Mouse (Mus musculus) kidney, adult 9 months (tissue): ENCODE data around the gene Zbtb20.
A peak's percentile ranks its signal among the peaks of the same experiment; 100 is the strongest.

ENCODE experiments used
- DNase-seq: peaks from one replicate; pipeline ENCODE4 v3.0.0; 2022

Gene Zbtb20

GRCm38 (mm10) chr16:43575066-43575465 is 699.4 kb downstream of the Zbtb20 start:
- no peak for DNase-seq

- DNase-seq, result no peak
Measured at GRCm38 (mm10) chr16:43575507-43575906, 699.8 kb downstream of the Zbtb20 start.

- DNase-seq, result peak; percentile 60
Measured at GRCm38 (mm10) chr16:43577399-43577798, 701.7 kb downstream of the Zbtb20 start.

GRCm38 (mm10) chr16:43578351-43578750 is 702.7 kb downstream of the Zbtb20 start:
- no peak for DNase-seq

- peak; percentile 92 for DNase-seq
Measured at GRCm38 (mm10) chr16:43579111-43579510, 703.4 kb downstream of the Zbtb20 start.

GRCm38 (mm10) chr16:43580321-43580822 is 704.7 kb downstream of the Zbtb20 start:
- DNase-seq, result no peak

- no peak for DNase-seq
Measured at GRCm38 (mm10) chr16:43581551-43581950, 705.9 kb downstream of the Zbtb20 start.

- no peak for DNase-seq
Measured at GRCm38 (mm10) chr16:43586859-43587429, 711.3 kb downstream of the Zbtb20 start.

- no peak for DNase-seq
Measured at GRCm38 (mm10) chr16:43590704-43591493, 715.2 kb downstream of the Zbtb20 start.

- DNase-seq, result no peak
Measured at GRCm38 (mm10) chr16:43592062-43592461, 716.4 kb downstream of the Zbtb20 start.

GRCm38 (mm10) chr16:43592801-43593200 is 717.1 kb downstream of the Zbtb20 start:
- no peak for DNase-seq

- no peak for DNase-seq
Measured at GRCm38 (mm10) chr16:43597375-43598060, 721.8 kb downstream of the Zbtb20 start.

GRCm38 (mm10) chr16:43599707-43600106 is 724.0 kb downstream of the Zbtb20 start:
- DNase-seq, result no peak

- no peak for DNase-seq
Measured at GRCm38 (mm10) chr16:43602573-43602972, 726.9 kb downstream of the Zbtb20 start.

- DNase-seq, result no peak
Measured at GRCm38 (mm10) chr16:43603591-43604141, 728.0 kb downstream of the Zbtb20 start.

GRCm38 (mm10) chr16:43604399-43605013 is 728.8 kb downstream of the Zbtb20 start:
- no peak for DNase-seq

- DNase-seq, result no peak
Measured at GRCm38 (mm10) chr16:43607086-43607485, 731.4 kb downstream of the Zbtb20 start.

- DNase-seq, result no peak
Measured at GRCm38 (mm10) chr16:43608066-43608465, 732.4 kb downstream of the Zbtb20 start.

GRCm38 (mm10) chr16:43610375-43610774 is 734.7 kb downstream of the Zbtb20 start:
- no peak for DNase-seq

GRCm38 (mm10) chr16:43616348-43616747 is 740.7 kb downstream of the Zbtb20 start:
- no peak for DNase-seq

GRCm38 (mm10) chr16:43617346-43617745 is 741.7 kb downstream of the Zbtb20 start:
- DNase-seq, result no peak

GRCm38 (mm10) chr16:43618286-43618685 is 742.6 kb downstream of the Zbtb20 start:
- no peak for DNase-seq

- no peak for DNase-seq
Measured at GRCm38 (mm10) chr16:43619277-43619676, 743.6 kb downstream of the Zbtb20 start.
